Mouse (Mus musculus) heart, postnatal 0 days (tissue): ENCODE results near the gene 0610037L13Rik. TPM values are rescaled to one million over a fixed set of nuclear protein-coding genes. Genes with fewer than 3 reads are reported as not detected.

Experiments used
- ATAC-seq: fragments of 200-750 bp; cut with Nextera tagmentation; 2 replicates; pipeline ENCODE4 v1.8.0; 2017; ENCODE audit warnings: low read depth, moderate number of reproducible peaks, moderate library complexity; ENCODE audit not compliant: insufficient read depth
- DNase-seq: peaks from one replicate; pipeline ENCODE4 v3.0.0-alpha.2; 2016; ENCODE audit warnings: low spot score
- H3K27ac ChIP-seq: fragments of 300-500 bp; sonication (generic); 2 replicates; pipeline ENCODE4 v1.5.1; 2014; ENCODE audit warnings: low read depth, mild to moderate bottlenecking
- H3K27me3 ChIP-seq: fragments of 300-500 bp; sonication (generic); 2 replicates; pipeline ENCODE4 v1.6.1; 2014; ENCODE audit warnings: low read length, mixed read lengths; ENCODE audit not compliant: control insufficient read depth, insufficient read depth
- H3K36me3 ChIP-seq: fragments of 300-500 bp; sonication (generic); replicated peaks from 2 replicates; pipeline ENCODE4 v1.6.1; 2014; ENCODE audit warnings: low read length, mixed read lengths; ENCODE audit not compliant: control insufficient read depth, insufficient read depth
- H3K4me1 ChIP-seq: fragments of 300-500 bp; sonication (generic); 2 replicates; pipeline ENCODE4 v1.6.1; 2014; ENCODE audit warnings: antibody characterized with exemption; ENCODE audit not compliant: control insufficient read depth, insufficient read depth
- H3K4me2 ChIP-seq: fragments of 300-500 bp; sonication (generic); 2 replicates; pipeline ENCODE4 v1.6.1; 2014; ENCODE audit warnings: low read depth, mild to moderate bottlenecking, low read length, moderate library complexity
- H3K4me3 ChIP-seq: fragments of 300-500 bp; sonication (generic); 2 replicates; pipeline ENCODE4 v1.5.1; 2014; ENCODE audit warnings: low read depth, low read length
- H3K9ac ChIP-seq: fragments of 300-500 bp; sonication (generic); replicated peaks from 2 replicates; pipeline ENCODE4 v1.6.1; 2014; ENCODE audit warnings: low read depth, low read length, mixed read lengths
- H3K9me3 ChIP-seq: fragments of 300-500 bp; sonication (generic); replicated peaks from 2 replicates; pipeline ENCODE4 v1.6.1; 2016; ENCODE audit warnings: low read length; ENCODE audit not compliant: control insufficient read depth
- CTCF ChIP-seq: IDR thresholded peaks from 2 replicates; pipeline ENCODE4 v1.5.1; 2016; ENCODE audit warnings: antibody characterized with exemption, control low read depth, low read depth
- EP300 ChIP-seq: IDR thresholded peaks from 2 replicates; pipeline ENCODE4 v1.6.1; 2016; ENCODE audit warnings: antibody characterized with exemption, low read depth
- WGBS: fragments of 180-500 bp; shearing (Covaris S2); extraction: QIAGEN DNeasy Blood & Tissue Kit; methylation state at CpG from one replicate; pipeline ENCODE4 v1.1.7; 2014; 5-methylcytosine and 5-hydroxymethylcytosine counted together
- polyA plus RNA-seq: library from polyadenylated mRNA; unstranded; fragments of >200 nt; fragmentation: Nextera tagmentation; extraction: Ambion mirVana; gene quantifications from 2 replicates; pipeline ENCODE4 v1.2.1, GENCODE M21; 2015
- total RNA-seq: library from RNA; depleted of rRNA; stranded (reverse); fragments of >200 nt; gene quantifications from 2 replicates; pipeline ENCODE4 v1.2.3, GENCODE M21; 2014; ENCODE audit warnings: low replicate concordance

0610037L13Rik gene
- total and polyA plus RNA-seq, 2 experiments from 2014 or later: 42.3 to 98.6 TPM

- Histone ChIP-seq H3K9me3 (no peaks in the 10 kb centered on the region), H3K27ac (no peak overlapping the region), H3K4me3 (no peak overlapping the region), H3K4me1 (no peaks in the 10 kb centered on the region), H3K9ac (no peak overlapping the region), H3K4me2 (no peak overlapping the region), H3K36me3 (no peaks in the 10 kb centered on the region), H3K27me3 (no peaks in the 10 kb centered on the region)
- TF ChIP-seq CTCF: no peak
- TF ChIP-seq EP300: no peak
- WGBS: 47% methylated on average over 4 of the region's 4 CpGs
- ATAC-seq (no peak), DNase-seq (no peak)
Observed at GRCm38 (mm10) chr4:107864866-107865265, 24.7 kb upstream of the 0610037L13Rik start.

- Histone ChIP-seq H3K9me3 (no peaks in the 10 kb centered on the region), H3K4me1 (peaks cover 8% of the 10 kb centered on the region), H3K27me3 (no peaks in the 10 kb centered on the region), H3K4me3 (peak within 1 kb of the TSS; percentile 88), H3K36me3 (peaks cover 28% of the 10 kb centered on the region), H3K9ac (peak within 1 kb of the TSS; percentile 87), H3K4me2 (peak within 1 kb of the TSS; percentile 86), H3K27ac (peak within 1 kb of the TSS; percentile 77)
- DNase-seq (peak; percentile 96), ATAC-seq (peak; percentile 96)
- 3% methylated on average over 47 of the region's 48 CpGs for WGBS
- TF ChIP-seq CTCF (no peak), EP300 (no peak)
Observed at GRCm38 (mm10) chr4:107879254-107880050, 10.2 kb upstream of the 0610037L13Rik start, which contains the start of gene Magoh. Gene Magoh, plus strand, starts transcription at chr4:107879755.

- ATAC-seq (no peak), DNase-seq (no peak)
- H3K27me3 ChIP-seq: no peaks in the 10 kb centered on the region
- H3K27ac ChIP-seq: no peak overlapping the region
- H3K9ac ChIP-seq: no peak overlapping the region
- no peaks in the 10 kb centered on the region for H3K9me3 ChIP-seq
- TF ChIP-seq EP300 (no peak), CTCF (no peak)
- no peak overlapping the region for H3K4me3 ChIP-seq
- H3K4me1 ChIP-seq: peaks cover 8% of the 10 kb centered on the region
- peaks cover 50% of the 10 kb centered on the region for H3K36me3 ChIP-seq
- WGBS: 91% methylated on average over 1 of the region's 1 CpGs
- H3K4me2 ChIP-seq: no peak overlapping the region
Observed at GRCm38 (mm10) chr4:107881631-107882030, 8.0 kb upstream of the 0610037L13Rik start.

GRCm38 (mm10) chr4:107886371-107886770 is 3.2 kb upstream of the 0610037L13Rik start:
- Histone ChIP-seq H3K9me3 (no peaks in the 10 kb centered on the region), H3K36me3 (peaks cover 50% of the 10 kb centered on the region), H3K4me1 (peaks cover 7% of the 10 kb centered on the region; the same call in 1 of the 2 replicates), H3K4me2 (no peak overlapping the region), H3K27ac (no peak overlapping the region), H3K9ac (no peak overlapping the region), H3K4me3 (no peak overlapping the region), H3K27me3 (no peaks in the 10 kb centered on the region)
- TF ChIP-seq EP300: no peak
- TF ChIP-seq CTCF: no peak
- no peak for ATAC-seq
- DNase-seq: no peak
- WGBS: 82% methylated on average over 7 of the region's 7 CpGs

GRCm38 (mm10) chr4:107889385-107889730 is 255 bp upstream of the 0610037L13Rik start:
- Histone ChIP-seq H3K36me3 (peaks cover 37% of the 10 kb centered on the region), H3K4me1 (peaks cover 7% of the 10 kb centered on the region; the same call in 1 of the 2 replicates), H3K9me3 (no peaks in the 10 kb centered on the region), H3K9ac (peak overlapping the region; percentile 52), H3K27ac (peak overlapping the region; percentile 74), H3K27me3 (no peaks in the 10 kb centered on the region), H3K4me2 (peak overlapping the region; percentile 70), H3K4me3 (peak overlapping the region; percentile 68)
- under 1% methylated on average over 12 of the region's 12 CpGs for WGBS
- DNase-seq: no peak
- TF ChIP-seq CTCF: no peak
- no peak for TF ChIP-seq EP300
- peak; percentile 12; the same call in 1 of the 2 replicates for ATAC-seq
